Comparison of ENCODE assay signal across 26 mouse cellular contexts in genomic region chr19:46864731-46865331, GRCm38 (mm10).
DNase-seq lines count a peak whose midpoint lies in the region; ATAC-seq and TF ChIP-seq lines count a peak whose summit lies in the region.
"Had no signal": no experiment of that assay in that cellular context is flagged by ENCODE, and none has a peak within 500 bp of the region (broad histone marks: within the 10 kb centered on the region; RNA-seq: fewer than 3 reads in every experiment).

No protein-coding gene starts in this region.

- no peaks in the 10 kb centered on the region for H3K36me3 ChIP-seq in embryonic facial prominence, embryonic 12.5 days
- H3K36me3 ChIP-seq in embryonic facial prominence, embryonic 10.5 days (replicated peaks): no peaks in the 10 kb centered on the region
- no peaks in the 10 kb centered on the region for H3K36me3 ChIP-seq in lung, embryonic 14.5 days (ENCODE audit: insufficient read depth)
- no peaks in the 10 kb centered on the region for H3K36me3 ChIP-seq in liver, embryonic 11.5 days (ENCODE audit: control insufficient read depth, insufficient read depth, low read length)
- H3K36me3 ChIP-seq in macrophage (ENCODE audit: inconsistent target): no peaks in the 10 kb centered on the region
- H3K36me3 ChIP-seq: embryonic facial prominence, embryonic 15.5 days; heart, embryonic 15.5 days; midbrain, embryonic 15.5 days; neural tube, embryonic 13.5 days had no signal

- H3K4me2 ChIP-seq in embryonic facial prominence, embryonic 12.5 days (replicated peaks): no peak overlapping the region
- no peak overlapping the region for H3K4me2 ChIP-seq in lung, embryonic 14.5 days
- peak overlapping the region; percentile 37 for H3K4me2 ChIP-seq in liver, embryonic 11.5 days
- H3K4me2 ChIP-seq: embryonic facial prominence, embryonic 15.5 days; heart, embryonic 15.5 days; hindbrain, embryonic 14.5 days; midbrain, embryonic 15.5 days; neural tube, embryonic 13.5 days had no signal

- WGBS in embryonic facial prominence, embryonic 12.5 days: 59% methylated on average over 6 of the region's 6 CpGs
- 69% methylated on average over 6 of the region's 6 CpGs for WGBS in embryonic facial prominence, embryonic 10.5 days
- WGBS in lung, embryonic 14.5 days: 45% methylated on average over 6 of the region's 6 CpGs
- 30% methylated on average over 6 of the region's 6 CpGs for WGBS in liver, embryonic 11.5 days
- WGBS in macrophage (ENCODE audit: missing documents): 51% methylated on average over 6 of the region's 6 CpGs

- intact Hi-C loops in gastrocnemius, adult 2 months (cut with DNase I): loop anchor here (10.0 kb wide), 1 partner anchor 280 kb away; no protein-coding TSS in a partner anchor

- H3K9me3 ChIP-seq in embryonic facial prominence, embryonic 12.5 days: no peaks in the 10 kb centered on the region
- no peaks in the 10 kb centered on the region for H3K9me3 ChIP-seq in embryonic facial prominence, embryonic 10.5 days
- H3K9me3 ChIP-seq in lung, embryonic 14.5 days (ENCODE audit: low read depth, low read length): no peaks in the 10 kb centered on the region
- no peaks in the 10 kb centered on the region for H3K9me3 ChIP-seq in liver, embryonic 11.5 days (ENCODE audit: control insufficient read depth, low read length)
- H3K9me3 ChIP-seq: embryonic facial prominence, embryonic 15.5 days; heart, embryonic 15.5 days; midbrain, embryonic 15.5 days; neural tube, embryonic 13.5 days had no signal

- H3K9ac ChIP-seq in embryonic facial prominence, embryonic 12.5 days: no peak overlapping the region
- no peak overlapping the region for H3K9ac ChIP-seq in lung, embryonic 14.5 days
- 0 out of 2 replicates have a peak overlapping the region, but pooled peaks have one; percentile 10 for H3K9ac ChIP-seq in liver, embryonic 11.5 days (ENCODE audit: low read depth, low read length)
- H3K9ac ChIP-seq: embryonic facial prominence, embryonic 15.5 days; heart, embryonic 15.5 days; hindbrain, embryonic 14.5 days; midbrain, embryonic 15.5 days; neural tube, embryonic 13.5 days had no signal

- H3K27me3 ChIP-seq in embryonic facial prominence, embryonic 12.5 days: no peaks in the 10 kb centered on the region
- H3K27me3 ChIP-seq in embryonic facial prominence, embryonic 10.5 days (replicated peaks; ENCODE audit: low read depth, poor library complexity, severe bottlenecking): no peaks in the 10 kb centered on the region
- H3K27me3 ChIP-seq in lung, embryonic 14.5 days (ENCODE audit: insufficient read depth, low read length): no peaks in the 10 kb centered on the region
- no peaks in the 10 kb centered on the region for H3K27me3 ChIP-seq in liver, embryonic 11.5 days (replicated peaks; ENCODE audit: control insufficient read depth, insufficient read depth, low read length)
- H3K27me3 ChIP-seq: embryonic facial prominence, embryonic 15.5 days; heart, embryonic 15.5 days; midbrain, embryonic 15.5 days; neural tube, embryonic 13.5 days; Patski had no signal

- no peak for TF ChIP-seq CTCF in lung, embryonic 14.5 days (IDR thresholded peaks at IDR 0.05; ENCODE audit: low read depth)
- no peak for TF ChIP-seq CTCF in gastrocnemius, adult 2 months (IDR thresholded peaks at IDR 0.05)

- H3K4me3 ChIP-seq in embryonic facial prominence, embryonic 12.5 days: no peak overlapping the region
- no peak overlapping the region for H3K4me3 ChIP-seq in embryonic facial prominence, embryonic 10.5 days
- no peak overlapping the region for H3K4me3 ChIP-seq in lung, embryonic 14.5 days (ENCODE audit: low read depth, low read length)
- no peak overlapping the region for H3K4me3 ChIP-seq in liver, embryonic 11.5 days (ENCODE audit: low read depth, low read length)
- no peak overlapping the region for H3K4me3 ChIP-seq in macrophage (ENCODE audit: inconsistent target)
- no peak overlapping the region for H3K4me3 ChIP-seq in gastrocnemius, adult 2 months
- H3K4me3 ChIP-seq: embryonic facial prominence, embryonic 15.5 days; heart, embryonic 15.5 days; left cerebral cortex, adult 2 months; midbrain, embryonic 15.5 days; myocyte; neural tube, embryonic 13.5 days had no signal

- DNase-seq in embryonic facial prominence, embryonic 10.5 days (ENCODE audit: low spot score): no peak
- DNase-seq in lung, embryonic 14.5 days: peak; percentile 38
- DNase-seq in lung, postnatal 10 days: no peak
- no peak for DNase-seq in liver, embryonic 11.5 days (ENCODE audit: low spot score)
- DNase-seq in gastrocnemius, adult 2 months: no peak
- no peak for DNase-seq in adrenal gland, adult (ENCODE audit: inconsistent age in 2 of 2, low spot score in 1 of 2)
- DNase-seq: adrenal gland, postnatal 10 days; cerebellum, adult 2 months; cerebellum, postnatal 25 days; embryo, embryonic 11 days; heart, postnatal 36 days; kidney, postnatal 10 days; lung, postnatal 14 days; retina, postnatal 1 day; right cerebral cortex, postnatal 25 days; spleen, adult 18-20 months had no signal

- H3K4me1 ChIP-seq in embryonic facial prominence, embryonic 12.5 days: peaks cover 14% of the 10 kb centered on the region
- peaks cover 22% of the 10 kb centered on the region for H3K4me1 ChIP-seq in embryonic facial prominence, embryonic 10.5 days
- H3K4me1 ChIP-seq in lung, embryonic 14.5 days (ENCODE audit: insufficient read depth): no peaks in the 10 kb centered on the region
- peaks cover 47% of the 10 kb centered on the region for H3K4me1 ChIP-seq in liver, embryonic 11.5 days (replicated peaks; ENCODE audit: control insufficient read depth, insufficient read depth, low read length)
- H3K4me1 ChIP-seq: neural tube, embryonic 13.5 days had no signal

- no peak for ATAC-seq in embryonic facial prominence, embryonic 12.5 days (ENCODE audit: insufficient number of reproducible peaks, insufficient read depth, low FRiP score, low TSS enrichment)
- no peak for ATAC-seq in lung, embryonic 14.5 days (ENCODE audit: insufficient read depth)
- no peak; the same call in 1 of the 2 replicates for ATAC-seq in liver, embryonic 11.5 days (replicated peaks; ENCODE audit: low FRiP score)
- ATAC-seq: midbrain, embryonic 15.5 days; Patski had no signal

- H3K27ac ChIP-seq in embryonic facial prominence, embryonic 12.5 days: 0 out of 2 replicates have a peak overlapping the region, but pooled peaks have one; percentile 24
- no peak overlapping the region for H3K27ac ChIP-seq in embryonic facial prominence, embryonic 10.5 days (replicated peaks)
- H3K27ac ChIP-seq in lung, embryonic 14.5 days (ENCODE audit: low read depth): no peak overlapping the region
- H3K27ac ChIP-seq in liver, embryonic 11.5 days (ENCODE audit: low read depth, low read length): peak overlapping the region; percentile 67; the same call in 1 of the 2 replicates
- H3K27ac ChIP-seq in macrophage: peak overlapping the region; percentile 63
- no peak overlapping the region for H3K27ac ChIP-seq in gastrocnemius, adult 2 months
- H3K27ac ChIP-seq: embryonic facial prominence, embryonic 15.5 days; heart, embryonic 15.5 days; hindbrain, embryonic 14.5 days; left cerebral cortex, adult 2 months; midbrain, embryonic 15.5 days; neural tube, embryonic 13.5 days had no signal

- no peaks in the 10 kb centered on the region for H3K79me2 ChIP-seq in macrophage (ENCODE audit: inconsistent target)

Comparison
In these comparisons a context has a peak if more than half of its experiments do, and no peak if none do; other contexts are left out.
1. H3K27ac ChIP-seq: peak in embryonic facial prominence, embryonic 12.5 days (single experiment), liver, embryonic 11.5 days (single experiment) and macrophage (single experiment); none in embryonic facial prominence, embryonic 10.5 days (single experiment), lung, embryonic 14.5 days (single experiment) and gastrocnemius, adult 2 months (single experiment).